Mouse (Mus musculus): ENCODE results near the gene Tbxas1. TPM values are rescaled to one million over a fixed set of nuclear protein-coding genes. Genes with fewer than 3 reads are reported as not detected.
A peak's percentile ranks its signal among the peaks of the same experiment; 100 is the strongest.

Gene Tbxas1
- polyA plus RNA-seq, 1 experiment from 2014 or later, result 2.2 TPM

DNA sequence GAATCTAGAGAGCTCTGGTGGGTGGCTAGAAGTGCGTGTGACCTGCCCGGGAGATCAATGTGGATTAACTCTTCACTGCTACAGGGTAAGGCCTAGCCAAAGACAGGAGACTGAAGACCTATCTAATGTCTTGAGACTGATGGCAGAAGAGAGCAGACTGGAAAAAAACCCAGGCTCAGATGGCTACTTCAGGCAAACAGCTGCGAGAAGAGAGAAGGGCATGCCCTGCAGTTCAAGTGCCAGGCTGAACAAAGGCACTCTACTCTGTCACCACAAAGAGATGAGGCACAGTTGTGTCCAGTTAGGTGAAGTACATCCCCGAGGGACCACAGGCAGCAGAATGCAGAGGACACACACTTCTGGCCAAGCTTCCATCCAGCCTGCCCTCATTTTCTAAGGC is 37.1 kb upstream of the Tbxas1 start:
- Histone ChIP-seq H3K9ac (no peak overlapping the region), H3K27me3 (ENCODE audit: control insufficient read depth, insufficient read depth, low read length) (no peaks in the 10 kb centered on the region), H3K36me3 (replicated peaks; ENCODE audit: control insufficient read depth, insufficient read depth) (no peaks in the 10 kb centered on the region), H3K4me1 (replicated peaks; ENCODE audit: control insufficient read depth, insufficient read depth, low read length) (peaks cover 17% of the 10 kb centered on the region; the same call in 1 of the 2 replicates), H3K4me2 (replicated peaks) (no peak overlapping the region), H3K9me3 (ENCODE audit: control insufficient read depth, low read length) (no peaks in the 10 kb centered on the region), H3K27ac (no peak overlapping the region), H3K4me3 (replicated peaks; ENCODE audit: low read length) (no peak overlapping the region)
- no peak for ATAC-seq (ENCODE audit: low FRiP score)
- no peak for DNase-seq (ENCODE audit: low spot score)
- 75% methylated on average over 4 of the region's 4 CpGs for WGBS

DNA sequence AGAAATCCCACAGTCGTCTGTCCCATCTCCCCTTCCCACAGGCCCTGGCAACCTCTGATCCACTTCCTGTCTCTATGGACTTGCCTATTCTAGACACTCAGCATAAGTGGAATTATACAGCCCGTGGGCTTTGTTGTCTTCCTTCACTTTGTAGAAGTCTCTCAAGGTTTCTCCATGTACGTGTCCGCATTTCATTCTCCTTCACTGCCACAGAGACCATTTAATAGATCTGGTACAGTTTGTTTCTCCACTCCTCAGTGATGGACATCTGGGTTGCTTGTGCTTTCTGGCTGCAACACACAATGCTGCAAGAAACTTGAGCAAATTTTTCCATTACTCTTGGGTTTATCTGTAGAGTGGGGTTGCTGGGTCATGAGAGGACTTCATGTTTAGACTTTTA is 35.3 kb upstream of the Tbxas1 start:
- no peaks in the 10 kb centered on the region for H3K9me3 ChIP-seq (ENCODE audit: control insufficient read depth, low read length)
- no peak overlapping the region for H3K27ac ChIP-seq

DNA sequence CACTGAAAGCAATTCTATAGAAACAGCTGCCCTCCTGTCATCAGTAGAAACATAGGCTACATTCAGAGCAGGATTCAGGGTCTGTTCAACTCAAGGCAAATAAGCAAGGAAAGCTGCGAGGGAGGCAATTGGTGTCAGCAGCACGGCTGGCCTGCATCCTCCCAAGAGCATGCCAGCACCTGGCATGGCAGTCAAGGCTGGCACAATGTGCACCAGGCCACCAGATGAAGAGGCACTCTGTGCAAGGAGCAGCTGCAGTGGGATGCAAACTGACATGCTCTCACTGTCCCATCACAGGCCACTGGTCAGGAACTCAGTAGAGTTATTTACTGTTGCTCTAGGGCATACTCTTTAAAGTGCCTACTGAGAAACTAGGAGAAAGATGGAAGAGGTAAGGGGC is 34.8 kb upstream of the Tbxas1 start:
- Histone ChIP-seq H3K27ac (no peak overlapping the region), H3K9ac (no peak overlapping the region), H3K4me1 (replicated peaks; ENCODE audit: control insufficient read depth, insufficient read depth, low read length) (peaks cover 17% of the 10 kb centered on the region), H3K27me3 (ENCODE audit: control insufficient read depth, insufficient read depth, low read length) (no peaks in the 10 kb centered on the region), H3K9me3 (ENCODE audit: control insufficient read depth, low read length) (no peaks in the 10 kb centered on the region), H3K4me3 (replicated peaks; ENCODE audit: low read length) (no peak overlapping the region), H3K36me3 (replicated peaks; ENCODE audit: control insufficient read depth, insufficient read depth) (no peaks in the 10 kb centered on the region), H3K4me2 (replicated peaks) (no peak overlapping the region)
- ATAC-seq (ENCODE audit: low FRiP score) (0 out of 2 replicates have a peak, but pooled peaks have one; percentile 24), DNase-seq (ENCODE audit: low spot score) (no peak)
- WGBS, result 57% methylated on average over 2 of the region's 2 CpGs

More for the DNA sequence above, 35.3 kb upstream of the Tbxas1 start:
- Histone ChIP-seq H3K36me3 (replicated peaks; ENCODE audit: control insufficient read depth, insufficient read depth) (no peaks in the 10 kb centered on the region), H3K4me3 (replicated peaks; ENCODE audit: low read length) (no peak overlapping the region), H3K9ac (no peak overlapping the region), H3K4me2 (replicated peaks) (no peak overlapping the region), H3K4me1 (replicated peaks; ENCODE audit: control insufficient read depth, insufficient read depth, low read length) (peaks cover 17% of the 10 kb centered on the region), H3K27me3 (ENCODE audit: control insufficient read depth, insufficient read depth, low read length) (no peaks in the 10 kb centered on the region)
- 66% methylated on average over 4 of the region's 4 CpGs for WGBS
- ATAC-seq (ENCODE audit: low FRiP score) (no peak), DNase-seq (ENCODE audit: low spot score) (no peak)

DNA sequence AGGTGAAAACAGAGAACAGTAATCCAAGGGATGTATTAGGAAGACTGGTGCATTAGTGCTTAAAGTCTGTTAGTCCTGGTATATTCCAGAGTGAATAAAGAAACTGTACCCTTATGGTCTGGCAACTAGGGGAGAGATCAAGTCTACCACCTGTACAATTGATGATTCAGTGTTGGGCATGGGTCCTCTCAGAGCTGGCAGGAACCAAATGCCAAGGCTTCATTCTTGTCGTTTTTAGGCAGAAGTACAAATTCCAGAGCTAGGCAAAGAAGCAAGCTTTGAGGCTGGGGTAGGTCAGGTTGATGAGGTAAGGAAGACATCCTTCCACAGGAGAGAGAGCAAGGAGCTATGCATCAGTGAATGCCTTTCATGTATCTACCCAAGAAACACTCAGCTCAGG is 34.4 kb upstream of the Tbxas1 start:
- Histone ChIP-seq H3K27me3 (ENCODE audit: control insufficient read depth, insufficient read depth, low read length) (no peaks in the 10 kb centered on the region), H3K4me2 (replicated peaks) (no peak overlapping the region), H3K9ac (no peak overlapping the region), H3K4me3 (replicated peaks; ENCODE audit: low read length) (no peak overlapping the region), H3K27ac (no peak overlapping the region), H3K9me3 (ENCODE audit: control insufficient read depth, low read length) (no peaks in the 10 kb centered on the region), H3K4me1 (replicated peaks; ENCODE audit: control insufficient read depth, insufficient read depth, low read length) (peaks cover 20% of the 10 kb centered on the region), H3K36me3 (replicated peaks; ENCODE audit: control insufficient read depth, insufficient read depth) (no peaks in the 10 kb centered on the region)
- no peak for DNase-seq (ENCODE audit: low spot score)
- 65% methylated on average over 1 of the region's 1 CpGs for WGBS
- ATAC-seq (ENCODE audit: low FRiP score), result no peak

DNA sequence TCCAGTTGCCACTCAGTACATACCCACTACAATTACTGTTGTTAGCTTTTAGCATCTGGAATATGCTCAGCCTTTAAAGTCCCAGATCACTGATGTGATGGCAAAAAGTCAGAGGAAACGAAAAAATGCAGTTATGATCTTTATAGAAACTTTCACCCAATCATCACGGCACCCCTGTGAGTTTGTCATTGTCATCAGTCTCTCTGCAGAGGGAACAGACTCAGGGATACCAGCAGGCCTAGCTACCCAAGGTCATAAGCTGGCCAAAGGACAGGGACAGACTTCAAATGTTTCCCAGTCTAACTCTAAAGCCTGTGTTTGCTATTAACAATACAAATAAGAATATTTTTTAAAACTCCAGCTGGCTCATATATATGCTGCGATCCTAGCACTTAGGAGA is 33.7 kb upstream of the Tbxas1 start:
- no peak for DNase-seq (ENCODE audit: low spot score)
- H3K4me1 ChIP-seq (replicated peaks; ENCODE audit: control insufficient read depth, insufficient read depth, low read length), result peaks cover 28% of the 10 kb centered on the region
- H3K36me3 ChIP-seq (replicated peaks; ENCODE audit: control insufficient read depth, insufficient read depth), result no peaks in the 10 kb centered on the region
- no peak overlapping the region for H3K27ac ChIP-seq
- 88% methylated on average over 3 of the region's 3 CpGs for WGBS
- no peak for ATAC-seq (ENCODE audit: low FRiP score)
- H3K4me2 ChIP-seq (replicated peaks), result no peak overlapping the region
- H3K4me3 ChIP-seq (replicated peaks; ENCODE audit: low read length), result no peak overlapping the region
- no peak overlapping the region for H3K9ac ChIP-seq
- no peaks in the 10 kb centered on the region for H3K27me3 ChIP-seq (ENCODE audit: control insufficient read depth, insufficient read depth, low read length)
- no peaks in the 10 kb centered on the region for H3K9me3 ChIP-seq (ENCODE audit: control insufficient read depth, low read length)

DNA sequence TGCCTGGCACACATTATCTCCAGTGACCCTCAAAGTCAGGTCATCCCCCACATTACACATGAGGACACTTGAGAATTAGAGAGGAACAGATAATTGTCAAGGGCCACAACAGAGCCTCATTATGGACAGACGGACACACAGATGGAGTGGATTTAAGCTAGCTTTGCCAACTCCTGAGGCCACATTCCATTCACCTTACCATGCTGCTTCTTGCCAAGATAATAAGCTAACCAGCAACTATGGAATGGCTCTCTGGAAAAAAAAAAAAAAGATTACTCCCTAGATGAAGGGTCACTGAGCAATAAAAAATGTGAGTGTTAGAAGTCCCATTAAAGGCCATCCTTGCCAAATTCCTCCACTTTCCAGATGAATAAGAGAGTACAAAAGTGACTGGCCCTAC is 30.1 kb upstream of the Tbxas1 start:
- 52% methylated on average over 1 of the region's 1 CpGs for WGBS
- H3K27me3 ChIP-seq (ENCODE audit: control insufficient read depth, insufficient read depth, low read length), result no peaks in the 10 kb centered on the region
- H3K4me3 ChIP-seq (replicated peaks; ENCODE audit: low read length), result no peak overlapping the region
- peaks cover 52% of the 10 kb centered on the region for H3K4me1 ChIP-seq (replicated peaks; ENCODE audit: control insufficient read depth, insufficient read depth, low read length)
- no peak overlapping the region for H3K27ac ChIP-seq
- ATAC-seq (ENCODE audit: low FRiP score) (no peak), DNase-seq (ENCODE audit: low spot score) (no peak)
- H3K4me2 ChIP-seq (replicated peaks), result no peak overlapping the region
- H3K9me3 ChIP-seq (ENCODE audit: control insufficient read depth, low read length), result no peaks in the 10 kb centered on the region
- H3K9ac ChIP-seq, result no peak overlapping the region
- no peaks in the 10 kb centered on the region for H3K36me3 ChIP-seq (replicated peaks; ENCODE audit: control insufficient read depth, insufficient read depth)

DNA sequence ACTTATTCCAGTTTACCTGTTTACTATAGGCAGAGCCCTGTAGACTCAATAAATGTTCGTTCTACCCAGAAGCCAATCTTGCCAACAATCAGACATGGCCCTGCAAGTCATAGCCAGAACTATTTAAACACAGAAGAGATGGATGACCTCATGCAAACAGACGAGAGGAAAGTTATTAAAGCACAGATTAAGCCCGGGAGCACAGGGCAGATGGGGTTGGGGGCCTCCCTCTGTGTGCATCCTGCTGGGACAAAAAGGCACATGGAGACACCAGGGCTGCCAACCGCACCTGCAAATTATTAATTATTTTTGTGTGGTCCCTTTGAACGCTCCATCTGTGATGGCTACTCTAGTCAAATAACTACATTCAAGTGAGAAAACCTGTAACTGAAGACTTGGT is 29.3 kb upstream of the Tbxas1 start:
- Histone ChIP-seq H3K9me3 (ENCODE audit: control insufficient read depth, low read length) (no peaks in the 10 kb centered on the region), H3K27me3 (ENCODE audit: control insufficient read depth, insufficient read depth, low read length) (no peaks in the 10 kb centered on the region), H3K36me3 (replicated peaks; ENCODE audit: control insufficient read depth, insufficient read depth) (no peaks in the 10 kb centered on the region), H3K4me2 (replicated peaks) (no peak overlapping the region), H3K27ac (no peak overlapping the region), H3K9ac (no peak overlapping the region), H3K4me1 (replicated peaks; ENCODE audit: control insufficient read depth, insufficient read depth, low read length) (peaks cover 44% of the 10 kb centered on the region), H3K4me3 (replicated peaks; ENCODE audit: low read length) (no peak overlapping the region)
- DNase-seq (ENCODE audit: low spot score), result no peak
- 53% methylated on average over 5 of the region's 5 CpGs for WGBS
- ATAC-seq (ENCODE audit: low FRiP score), result no peak

DNA sequence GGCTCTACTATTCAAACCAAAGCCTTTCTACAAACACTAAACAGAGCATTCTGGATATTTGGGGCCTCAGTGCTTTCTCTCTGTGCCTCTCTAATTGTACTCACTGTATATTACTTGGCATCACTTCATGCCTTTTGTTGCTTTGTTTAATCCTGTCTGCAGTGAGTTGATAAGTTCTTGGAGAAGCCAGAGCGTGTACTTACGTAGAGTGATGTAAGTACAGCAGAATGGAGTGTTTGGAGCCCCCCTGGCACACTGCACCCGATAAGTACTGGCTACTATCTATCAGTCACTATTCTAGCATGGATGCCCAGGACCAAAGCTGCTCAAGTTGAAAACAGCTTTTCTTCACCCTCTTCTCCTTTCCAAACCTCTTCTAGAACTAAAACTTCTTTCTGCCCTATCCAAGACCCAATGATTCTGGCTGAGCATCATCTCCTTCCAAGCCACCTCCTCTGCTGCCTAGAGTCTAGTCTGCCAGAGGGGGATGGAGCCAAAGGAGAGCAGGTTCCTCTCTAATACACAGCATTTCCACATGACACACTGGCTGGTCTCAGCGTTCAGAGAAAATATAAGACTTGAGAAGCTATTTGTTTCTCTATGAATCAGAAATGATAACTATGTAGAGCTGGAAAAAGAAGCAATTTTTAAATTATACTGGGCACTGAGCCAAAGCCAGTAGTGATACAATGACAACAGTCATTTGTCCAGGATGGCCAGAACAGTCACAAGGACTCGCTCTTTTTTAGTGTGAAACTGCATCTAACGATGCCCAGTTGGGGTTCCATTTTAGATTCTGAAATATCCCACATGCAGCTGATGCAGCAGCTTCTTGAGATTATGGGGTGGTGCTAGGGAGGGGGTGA is 28.6 kb upstream of the Tbxas1 start:
- no peak for ATAC-seq (ENCODE audit: low FRiP score)
- H3K4me1 ChIP-seq (replicated peaks; ENCODE audit: control insufficient read depth, insufficient read depth, low read length), result peaks cover 42% of the 10 kb centered on the region

DNA sequence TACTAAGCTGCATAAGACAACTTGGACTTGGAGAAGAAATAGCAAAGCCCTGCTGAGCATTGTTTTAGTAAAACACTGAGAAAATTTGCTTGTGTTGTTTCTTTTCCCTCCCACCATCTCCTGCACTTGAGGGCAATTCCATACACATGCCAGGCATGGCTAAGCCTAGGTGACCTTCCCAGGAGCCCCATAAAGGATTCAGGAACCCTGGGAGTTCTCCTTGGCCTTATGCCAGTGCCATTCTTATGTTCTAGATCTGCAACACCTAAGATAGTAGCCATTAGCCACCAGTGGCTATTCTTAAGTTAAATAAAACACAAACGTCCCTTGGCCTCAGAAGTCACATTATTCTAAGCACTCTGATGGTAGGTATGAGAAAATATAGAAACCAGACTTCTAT is 27.8 kb upstream of the Tbxas1 start:
- ATAC-seq (ENCODE audit: low FRiP score) (no peak), DNase-seq (ENCODE audit: low spot score) (no peak)
- Histone ChIP-seq H3K4me2 (replicated peaks) (no peak overlapping the region), H3K4me1 (replicated peaks; ENCODE audit: control insufficient read depth, insufficient read depth, low read length) (peaks cover 42% of the 10 kb centered on the region), H3K9ac (no peak overlapping the region), H3K27ac (no peak overlapping the region), H3K36me3 (replicated peaks; ENCODE audit: control insufficient read depth, insufficient read depth) (no peaks in the 10 kb centered on the region), H3K4me3 (replicated peaks; ENCODE audit: low read length) (no peak overlapping the region), H3K27me3 (ENCODE audit: control insufficient read depth, insufficient read depth, low read length) (no peaks in the 10 kb centered on the region), H3K9me3 (ENCODE audit: control insufficient read depth, low read length) (no peaks in the 10 kb centered on the region)
- 73% methylated on average over 1 of the region's 1 CpGs for whole genome bisulfite sequencing

More for the DNA sequence above, 28.6 kb upstream of the Tbxas1 start:
- H3K4me2 ChIP-seq (replicated peaks), result no peak overlapping the region
- no peak for DNase-seq (ENCODE audit: low spot score)
- WGBS, result 68% methylated on average over 6 of the region's 6 CpGs
- no peaks in the 10 kb centered on the region for H3K36me3 ChIP-seq (replicated peaks; ENCODE audit: control insufficient read depth, insufficient read depth)
- no peaks in the 10 kb centered on the region for H3K9me3 ChIP-seq (ENCODE audit: control insufficient read depth, low read length)
- H3K9ac ChIP-seq, result no peak overlapping the region
- 0 out of 2 replicates have a peak overlapping the region, but pooled peaks have one; percentile 23 for H3K27ac ChIP-seq
- H3K27me3 ChIP-seq (ENCODE audit: control insufficient read depth, insufficient read depth, low read length), result no peaks in the 10 kb centered on the region
- no peak overlapping the region for H3K4me3 ChIP-seq (replicated peaks; ENCODE audit: low read length)

Measured in hindbrain, embryonic 14.5 days (tissue).